Comparison of ENCODE assay signal across 22 mouse cellular contexts in genomic region chr10:11322316-11322715, GRCm38 (mm10). TPM values are rescaled to one million over a fixed set of nuclear protein-coding genes. Genes with fewer than 3 reads are reported as not detected.
DNase-seq lines count a peak whose midpoint lies in the region; ATAC-seq and TF ChIP-seq lines count a peak whose summit lies in the region.
"Had no signal": no experiment of that assay in that cellular context is flagged by ENCODE, and none has a peak within 500 bp of the region (broad histone marks: within the 10 kb centered on the region; RNA-seq: fewer than 3 reads in every experiment).

No protein-coding gene starts in this region.

- H3K9me3 ChIP-seq in stomach, embryonic 15.5 days = no peaks in the 10 kb centered on the region
- H3K9me3 ChIP-seq in stomach, postnatal 0 days (ENCODE audit: control insufficient read depth, low read length) = no peaks in the 10 kb centered on the region
- H3K9me3 ChIP-seq in liver, embryonic 13.5 days (replicated peaks) = no peaks in the 10 kb centered on the region
- no peaks in the 10 kb centered on the region for H3K9me3 ChIP-seq in liver, postnatal 0 days (ENCODE audit: low read length)
- H3K9me3 ChIP-seq: embryonic facial prominence, embryonic 15.5 days; forebrain, embryonic 10.5 days; heart, embryonic 10.5 days; hindbrain, embryonic 12.5 days had no signal

- H3K27me3 ChIP-seq in stomach, embryonic 15.5 days (replicated peaks) = no peaks in the 10 kb centered on the region
- no peaks in the 10 kb centered on the region for H3K27me3 ChIP-seq in stomach, postnatal 0 days (ENCODE audit: control insufficient read depth, insufficient read depth, low read length)
- no peaks in the 10 kb centered on the region for H3K27me3 ChIP-seq in liver, embryonic 13.5 days
- H3K27me3 ChIP-seq in liver, postnatal 0 days (ENCODE audit: insufficient read depth, low read length) = no peaks in the 10 kb centered on the region
- H3K27me3 ChIP-seq: embryonic facial prominence, embryonic 15.5 days; hindbrain, embryonic 12.5 days had no signal

- no peak overlapping the region for H3K4me2 ChIP-seq in stomach, embryonic 15.5 days
- H3K4me2 ChIP-seq in stomach, postnatal 0 days (replicated peaks; ENCODE audit: low read depth) = no peak overlapping the region
- peak overlapping the region; percentile 10; the same call in 1 of the 2 replicates for H3K4me2 ChIP-seq in liver, embryonic 13.5 days
- no peak overlapping the region for H3K4me2 ChIP-seq in liver, postnatal 0 days (ENCODE audit: low read depth, low read length)
- H3K4me2 ChIP-seq: embryonic facial prominence, embryonic 15.5 days; hindbrain, embryonic 12.5 days had no signal

- no peak overlapping the region for H3K27ac ChIP-seq in stomach, embryonic 15.5 days
- no peak overlapping the region for H3K27ac ChIP-seq in stomach, postnatal 0 days (replicated peaks)
- H3K27ac ChIP-seq in liver, embryonic 13.5 days = peak overlapping the region; percentile 50; the same call in 1 of the 2 replicates
- no peak overlapping the region for H3K27ac ChIP-seq in liver, postnatal 0 days (ENCODE audit: low read depth)
- H3K27ac ChIP-seq: embryonic facial prominence, embryonic 15.5 days; forebrain, embryonic 10.5 days; gastrocnemius, adult 2 months; heart, embryonic 10.5 days; hindbrain, embryonic 12.5 days had no signal

- no peak for TF ChIP-seq CTCF in stomach, postnatal 0 days (IDR thresholded peaks at IDR 0.05; ENCODE audit: low read depth)
- TF ChIP-seq CTCF in liver, postnatal 0 days (IDR thresholded peaks at IDR 0.05; ENCODE audit: low read depth) = no peak

- no peak overlapping the region for H3K9ac ChIP-seq in stomach, embryonic 15.5 days
- no peak overlapping the region for H3K9ac ChIP-seq in stomach, postnatal 0 days (ENCODE audit: low read length)
- H3K9ac ChIP-seq in liver, embryonic 13.5 days = no peak overlapping the region
- H3K9ac ChIP-seq in liver, postnatal 0 days (replicated peaks) = no peak overlapping the region
- H3K9ac ChIP-seq: embryonic facial prominence, embryonic 15.5 days; hindbrain, embryonic 12.5 days had no signal

- H3K4me3 ChIP-seq in stomach, embryonic 15.5 days (replicated peaks) = no peak overlapping the region
- H3K4me3 ChIP-seq in stomach, postnatal 0 days (ENCODE audit: low read depth, low read length) = no peak overlapping the region
- H3K4me3 ChIP-seq in liver, embryonic 13.5 days (replicated peaks) = no peak overlapping the region
- H3K4me3 ChIP-seq in liver, postnatal 0 days (ENCODE audit: low read depth, low read length) = no peak overlapping the region
- H3K4me3 ChIP-seq: embryonic facial prominence, embryonic 15.5 days; erythroblast, embryonic 14.5 days; forebrain, embryonic 10.5 days; gastrocnemius, adult 2 months; heart, embryonic 10.5 days; hindbrain, embryonic 12.5 days had no signal

- intact Hi-C loops in gastrocnemius, postnatal 36 days (cut with DNase I) = no loop called here

- no peaks in the 10 kb centered on the region for H3K36me3 ChIP-seq in stomach, embryonic 15.5 days
- H3K36me3 ChIP-seq in stomach, postnatal 0 days (ENCODE audit: control insufficient read depth, insufficient read depth, low read length) = no peaks in the 10 kb centered on the region
- no peaks in the 10 kb centered on the region for H3K36me3 ChIP-seq in liver, embryonic 13.5 days
- no peaks in the 10 kb centered on the region for H3K36me3 ChIP-seq in liver, postnatal 0 days (replicated peaks; ENCODE audit: insufficient read depth, low read length)
- H3K36me3 ChIP-seq: embryonic facial prominence, embryonic 15.5 days; forebrain, embryonic 10.5 days; heart, embryonic 10.5 days; hindbrain, embryonic 12.5 days had no signal

- WGBS in stomach, embryonic 15.5 days = 59% methylated on average over 7 of the region's 7 CpGs
- 58% methylated on average over 7 of the region's 7 CpGs for WGBS in stomach, postnatal 0 days
- 39% methylated on average over 7 of the region's 7 CpGs for WGBS in liver, embryonic 13.5 days (ENCODE audit: insufficient replicate concordance)
- WGBS in liver, postnatal 0 days (ENCODE audit: insufficient replicate concordance) = 55% methylated on average over 7 of the region's 7 CpGs

- peak; percentile 43; the same call in 1 of the 2 replicates for ATAC-seq in stomach, embryonic 15.5 days (ENCODE audit: insufficient read depth, low FRiP score, low read depth)
- no peak for ATAC-seq in stomach, postnatal 0 days (ENCODE audit: low FRiP score, low TSS enrichment)
- ATAC-seq in liver, embryonic 13.5 days (ENCODE audit: low read depth) = peak; percentile 43
- no peak for ATAC-seq in liver, postnatal 0 days
- ATAC-seq in inflammation-experienced regulatory T-cells, adult 6 months = no peak
- ATAC-seq: forebrain, embryonic 14.5 days; hindbrain, embryonic 16.5 days had no signal

- DNase-seq in stomach, postnatal 0 days (ENCODE audit: low spot score) = no peak
- DNase-seq in liver, embryonic 13.5 days = peak; percentile 23
- DNase-seq in liver, postnatal 0 days = no peak
- DNase-seq in right cerebral cortex, adult 18-20 months = no peak
- no peak for DNase-seq in gastrocnemius, postnatal 36 days
- DNase-seq: adrenal gland, adult 2 months; adrenal gland, postnatal 25 days; cerebellum, adult 2 months; cerebellum, postnatal 10 days; gastrocnemius, adult 2 months; heart, adult 18-20 months; heart, postnatal 10 days; heart, postnatal 4 days had no signal

- TF ChIP-seq EP300 in stomach, postnatal 0 days (optimal IDR thresholded peaks at IDR 0.05) = no peak
- 0 out of 2 replicates have a peak, but pooled peaks have one; percentile 48 for TF ChIP-seq EP300 in liver, postnatal 0 days (IDR thresholded peaks at IDR 0.05; ENCODE audit: low read depth)

- no peaks in the 10 kb centered on the region for H3K4me1 ChIP-seq in stomach, embryonic 15.5 days
- no peaks in the 10 kb centered on the region for H3K4me1 ChIP-seq in stomach, postnatal 0 days (replicated peaks; ENCODE audit: control insufficient read depth, insufficient read depth)
- H3K4me1 ChIP-seq in liver, embryonic 13.5 days (replicated peaks) = peaks cover 41% of the 10 kb centered on the region
- H3K4me1 ChIP-seq in liver, postnatal 0 days (ENCODE audit: insufficient read depth) = peaks cover 15% of the 10 kb centered on the region
- H3K4me1 ChIP-seq: embryonic facial prominence, embryonic 15.5 days; forebrain, embryonic 10.5 days; heart, embryonic 10.5 days; hindbrain, embryonic 12.5 days had no signal

RNA-seq across cellular contexts. Expression of gene Epm2a, which starts 20.9 kb away (rescaled TPM):
- 0.17 and 1.1 TPM in 2 replicates for polyA plus RNA-seq in stomach, embryonic 15.5 days (2015; fragmentation: Nextera tagmentation; extraction: Ambion mirVana)
- 0.54 and 0.58 TPM in 2 replicates for polyA plus RNA-seq in stomach, postnatal 0 days (2015; fragmentation: Nextera tagmentation; extraction: Ambion mirVana)
- 0.03 and 0.09 TPM in 2 replicates for polyA plus RNA-seq in liver, embryonic 13.5 days (2015; fragmentation: Nextera tagmentation; extraction: Ambion mirVana)
- 0.11 and 0.36 TPM in 2 replicates for polyA plus RNA-seq in liver, postnatal 0 days (2015; fragmentation: Nextera tagmentation; extraction: Ambion mirVana)
- polyA plus RNA-seq in inflammation-experienced regulatory T-cells, adult 6 months (2017; shearing (Covaris generic)) = not detected
- 10 to 100 TPM; 62.3 to 79.8 TPM for total RNA-seq in gastrocnemius, postnatal 36 days (2021)
- polyA plus RNA-seq: erythroblast, embryonic 14.5 days had no signal

RNA-seq across cellular contexts. Expression of gene Fbxo30, which starts 41.2 kb away (rescaled TPM):
- polyA plus RNA-seq in stomach, embryonic 15.5 days (2015; fragmentation: Nextera tagmentation; extraction: Ambion mirVana) = 30.0 and 32.7 TPM in 2 replicates
- 12.6 and 13.0 TPM in 2 replicates for polyA plus RNA-seq in stomach, postnatal 0 days (2015; fragmentation: Nextera tagmentation; extraction: Ambion mirVana)
- 48.2 and 59.6 TPM in 2 replicates for polyA plus RNA-seq in liver, embryonic 13.5 days (2015; fragmentation: Nextera tagmentation; extraction: Ambion mirVana)
- polyA plus RNA-seq in liver, postnatal 0 days (2015; fragmentation: Nextera tagmentation; extraction: Ambion mirVana) = 19.5 TPM in 2 replicates
- 1 to 10 TPM in 1 of 3 experiments, under 1 TPM in 2; 0.36 to 1.6 (median 0.82) TPM for polyA plus RNA-seq in inflammation-experienced regulatory T-cells, adult 6 months (2017; shearing (Covaris generic))
- total RNA-seq in gastrocnemius, postnatal 36 days (2021) = 10 to 100 TPM; 13.3 to 15.3 TPM

Comparison
In these comparisons a context has a peak if more than half of its experiments do, and no peak if none do; other contexts are left out.
1. ATAC-seq: peak in stomach, embryonic 15.5 days (single experiment) and liver, embryonic 13.5 days (single experiment); none in stomach, postnatal 0 days (single experiment), liver, postnatal 0 days (single experiment) and inflammation-experienced regulatory T-cells, adult 6 months (single experiment).